Mouse (Mus musculus) embryo, embryonic 9.5 days (tissue): ENCODE data around the gene Pias3.
"Not testable (repeated sequence)": the region's sequence is repeated elsewhere in the genome, so short reads cannot be mapped to it uniquely, and the experiment has no call there.

Experiments
- DNase-seq: peaks from one replicate; pipeline ENCODE4 v3.0.0-alpha.2; 2017; ENCODE audit errors: extremely low spot score

The Pias3 gene

DNA sequence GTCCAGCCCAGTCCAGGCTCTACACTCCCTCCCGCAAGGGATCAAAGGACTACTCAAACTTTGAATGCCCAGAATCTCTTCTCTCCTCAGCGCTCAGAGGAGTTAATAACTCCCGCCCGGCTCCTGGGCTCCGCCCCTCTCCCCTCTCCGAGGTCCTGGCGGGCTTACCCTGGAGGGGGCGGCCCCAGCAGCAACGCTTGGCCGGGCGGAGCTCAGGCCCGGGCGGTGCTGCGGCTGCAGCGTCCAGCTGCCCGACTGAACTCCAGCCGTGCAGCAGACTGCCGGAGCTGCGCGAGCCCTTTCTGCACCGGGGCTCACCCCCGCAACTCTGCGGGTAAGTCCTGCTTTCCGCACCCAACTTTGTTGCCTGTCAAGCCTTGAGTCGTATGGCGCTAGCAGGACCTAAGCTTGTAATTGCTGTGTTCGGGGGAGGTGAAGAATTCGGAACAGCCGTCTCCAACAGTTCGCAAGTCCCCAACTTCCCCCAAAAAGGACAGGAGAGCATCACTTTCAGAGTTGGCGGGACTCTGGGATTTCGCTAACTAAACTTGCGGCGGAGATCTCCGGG is at the start of gene Pias3:
TSS of gene Pias3 (plus strand) at position 187 of the 568 bp plus-strand sequence.
- DNase-seq = peak; percentile 84

- no peak for DNase-seq
Observed at GRCm38 (mm10) chr3:96647365-96647764, 48.8 kb upstream of the Pias3 start.

- no peak for DNase-seq
Observed at GRCm38 (mm10) chr3:96660901-96661300, 35.3 kb upstream of the Pias3 start.

DNA sequence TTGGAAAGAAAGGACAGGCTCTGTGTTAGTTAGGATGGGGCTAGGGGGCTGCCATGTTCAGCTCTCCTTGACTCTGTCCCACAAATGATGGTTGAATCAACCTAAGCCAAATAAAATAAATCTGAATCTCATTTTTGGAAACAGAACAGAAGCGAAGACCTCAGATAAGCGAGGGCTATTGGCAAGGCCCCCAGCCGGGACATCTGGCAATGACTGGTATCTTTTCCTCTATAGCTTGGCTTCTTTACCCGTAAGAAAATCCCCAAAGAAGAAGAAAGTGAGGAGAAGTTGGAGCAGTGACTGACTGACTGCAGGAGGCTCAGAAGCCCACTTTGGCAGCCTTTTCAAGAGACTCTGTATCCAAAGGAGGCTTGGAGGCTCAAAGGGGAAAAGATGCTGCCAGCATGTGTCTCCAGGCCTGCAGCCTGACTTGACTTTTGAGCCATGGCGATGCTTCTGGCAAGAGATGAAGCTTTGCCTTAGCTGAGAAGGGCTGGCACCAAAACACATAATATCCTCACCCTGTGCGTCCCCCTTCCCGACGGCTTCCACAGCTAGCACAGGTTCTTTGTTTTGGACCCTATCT is 33.4 kb upstream of the Pias3 start:
- no peak for DNase-seq

- peak; percentile 86 for DNase-seq
Observed at GRCm38 (mm10) chr3:96663432-96664239, 32.5 kb upstream of the Pias3 start.

- not testable (repeated sequence) for DNase-seq
Observed at GRCm38 (mm10) chr3:96665732-96666363, 30.3 kb upstream of the Pias3 start.

DNA sequence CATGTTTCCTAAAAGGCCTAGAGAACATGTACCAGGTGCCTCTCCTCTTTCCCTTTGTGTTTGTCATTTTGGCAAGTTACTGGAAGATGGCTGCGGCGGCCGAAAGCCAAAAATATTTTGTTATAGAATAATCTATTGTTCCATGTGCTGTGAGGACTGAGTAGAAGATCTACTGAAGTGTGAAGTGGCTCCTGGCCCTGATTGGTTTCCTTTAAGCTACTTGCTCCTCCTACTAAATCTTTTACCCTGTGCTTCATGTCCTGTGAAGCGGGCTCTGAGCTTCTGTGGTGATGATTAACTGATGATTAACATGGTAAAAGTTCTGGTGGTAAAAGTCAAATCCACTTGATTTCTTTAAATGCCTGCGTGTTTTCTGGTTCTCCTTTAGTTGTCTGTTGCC is 29.3 kb upstream of the Pias3 start:
- DNase-seq = no peak

- no peak for DNase-seq
Observed at GRCm38 (mm10) chr3:96667316-96667715, 28.9 kb upstream of the Pias3 start.

- no peak for DNase-seq
Observed at GRCm38 (mm10) chr3:96668424-96669067, 27.6 kb upstream of the Pias3 start.

GRCm38 (mm10) chr3:96669727-96670468 is 26.3 kb upstream of the Pias3 start, which contains the start of gene Ankrd35:
Gene Ankrd35, plus strand, starts transcription at chr3:96670131.
- peak; percentile 85 for DNase-seq

- DNase-seq = no peak
Observed at GRCm38 (mm10) chr3:96671519-96671918, 24.7 kb upstream of the Pias3 start.

- no peak for DNase-seq
Observed at GRCm38 (mm10) chr3:96673514-96673913, 22.7 kb upstream of the Pias3 start.

DNA sequence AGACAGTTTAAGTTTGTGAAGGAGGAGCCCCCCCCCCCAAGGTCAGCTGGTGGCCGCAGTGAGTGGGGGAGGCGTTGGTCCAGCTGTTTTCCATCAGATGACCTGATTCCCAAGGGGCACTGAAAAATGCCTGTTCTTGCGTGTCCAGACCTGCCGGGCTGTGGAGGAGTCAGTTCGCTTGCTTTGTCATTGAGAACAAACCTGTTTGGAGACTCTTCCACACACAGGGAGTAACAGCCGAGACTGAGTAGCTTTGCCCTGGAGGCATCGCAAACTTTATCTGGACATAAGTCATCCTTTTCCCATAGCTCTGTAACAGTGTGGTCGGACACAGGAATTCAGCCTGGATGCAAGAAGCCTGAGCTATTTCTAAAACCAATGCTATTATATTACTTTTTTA is 21.7 kb upstream of the Pias3 start:
- DNase-seq = peak; percentile 40

- no peak for DNase-seq
Observed at GRCm38 (mm10) chr3:96675171-96675570, 21.0 kb upstream of the Pias3 start.

GRCm38 (mm10) chr3:96675690-96676089 is 20.5 kb upstream of the Pias3 start:
- no peak for DNase-seq

DNA sequence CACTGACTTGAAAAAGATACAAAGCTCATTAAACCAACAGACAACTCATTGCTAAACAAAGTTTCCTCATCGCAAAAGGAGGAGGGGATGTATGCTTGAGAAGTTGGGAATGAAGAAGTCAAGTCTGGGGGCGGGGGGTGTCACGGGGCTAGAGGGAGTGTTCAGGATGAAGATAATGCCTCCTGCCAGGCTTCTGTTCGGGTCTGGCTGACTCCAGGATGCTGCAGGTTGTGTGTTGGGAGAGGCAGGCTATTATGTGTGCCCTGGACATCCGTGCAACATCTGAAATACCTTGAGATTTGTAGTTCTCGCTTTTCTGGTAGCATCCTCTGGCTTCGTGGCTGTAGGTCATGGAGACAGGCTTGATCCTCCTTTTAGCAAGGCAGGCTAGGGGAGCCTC is 17.7 kb upstream of the Pias3 start:
- DNase-seq = no peak

DNA sequence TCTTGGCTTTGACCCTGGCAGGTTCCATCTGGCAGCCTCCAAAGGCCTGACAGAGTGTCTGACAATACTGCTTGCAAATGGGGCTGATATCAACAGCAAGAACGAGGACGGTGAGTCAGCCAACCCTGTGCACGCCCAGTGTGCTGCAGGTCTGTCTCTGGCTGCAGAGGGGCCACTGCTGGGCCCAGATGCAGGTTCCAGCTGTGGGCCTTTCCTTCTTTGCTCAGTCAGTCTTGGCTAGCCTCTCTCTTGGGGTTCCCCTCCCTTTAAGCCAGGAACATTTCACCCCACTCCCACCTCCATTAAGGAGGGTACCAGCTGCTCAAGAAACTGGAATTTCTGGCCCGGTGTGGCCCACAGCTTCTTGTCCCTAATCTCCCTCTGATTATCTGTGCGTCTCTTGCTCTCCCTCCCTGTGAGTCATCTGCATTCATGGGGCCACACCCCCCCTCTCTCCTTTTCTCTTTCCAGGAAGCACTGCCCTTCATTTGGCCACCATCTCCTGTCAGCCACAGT is 17.0 kb upstream of the Pias3 start:
- DNase-seq = no peak

- DNase-seq = no peak
Observed at GRCm38 (mm10) chr3:96680269-96680956, 15.8 kb upstream of the Pias3 start.

DNA sequence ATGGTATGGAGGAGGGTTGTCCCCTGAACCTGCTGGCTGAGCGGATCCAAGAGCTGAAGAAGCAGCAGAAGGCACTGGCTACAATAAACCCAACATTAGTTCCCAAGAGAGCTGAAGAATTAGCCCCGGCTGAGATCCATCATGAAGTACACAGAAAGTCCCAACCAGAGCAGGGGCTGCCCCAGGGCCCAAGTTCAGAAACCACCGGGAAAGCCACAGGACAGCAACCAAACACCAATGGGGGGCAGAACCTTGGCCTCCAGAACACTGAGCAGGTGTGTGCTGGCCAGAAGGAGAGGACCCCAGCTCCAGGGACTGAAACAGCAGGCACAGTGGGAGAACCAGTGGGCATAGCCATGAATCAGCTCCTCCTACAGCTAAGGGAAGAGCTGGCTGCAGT is 12.7 kb upstream of the Pias3 start:
- no peak for DNase-seq

- DNase-seq = no peak
Observed at GRCm38 (mm10) chr3:96684151-96684821, 11.9 kb upstream of the Pias3 start.
